Mouse (Mus musculus) ovary, postnatal 14 days (tissue): Measurements from ENCODE around the gene Pgm5.

Source experiments
- DNase-seq: peaks from one replicate; pipeline ENCODE4 v3.0.0; 2022; ENCODE audit warnings: low spot score

Pgm5 gene

DNA sequence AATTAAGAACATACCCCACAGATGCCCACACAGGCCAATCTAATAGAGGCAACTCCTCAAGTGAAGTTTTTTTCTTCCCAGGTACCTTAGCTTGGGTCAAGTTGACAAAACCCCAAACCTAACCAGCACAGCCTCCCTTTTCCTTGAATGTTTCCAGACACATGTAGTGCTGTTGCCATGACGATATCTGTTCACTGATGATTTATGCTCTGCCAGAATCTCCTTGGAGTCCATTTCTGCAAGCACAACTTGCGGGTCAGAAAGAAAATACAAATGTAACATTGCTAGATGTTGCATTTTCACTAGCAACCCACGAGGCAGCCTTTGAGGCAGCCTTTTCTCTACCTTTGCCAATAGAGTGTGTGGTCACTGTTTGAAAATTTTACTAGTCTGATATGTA is 194.1 kb downstream of the Pgm5 start:
- DNase-seq = no peak

DNA sequence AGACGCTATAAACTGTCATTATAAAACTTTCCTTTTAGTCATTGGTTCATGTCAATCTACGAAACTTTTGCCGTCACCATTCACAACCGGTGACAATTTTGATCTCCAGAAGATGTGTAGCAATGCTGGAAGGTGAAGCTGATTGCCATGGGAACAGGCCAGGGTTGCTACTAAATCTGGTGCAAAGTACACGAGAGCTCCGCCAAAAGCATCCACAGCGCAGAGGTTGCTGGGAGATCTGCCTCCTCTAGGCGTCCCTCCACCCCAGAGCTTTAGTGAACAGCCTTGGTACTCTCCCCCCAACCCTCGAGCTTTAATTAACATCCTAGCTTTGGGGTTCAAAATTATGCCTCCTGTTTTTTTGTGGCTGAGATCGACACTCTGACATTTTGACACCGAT is 195.9 kb downstream of the Pgm5 start:
- DNase-seq = no peak

DNA sequence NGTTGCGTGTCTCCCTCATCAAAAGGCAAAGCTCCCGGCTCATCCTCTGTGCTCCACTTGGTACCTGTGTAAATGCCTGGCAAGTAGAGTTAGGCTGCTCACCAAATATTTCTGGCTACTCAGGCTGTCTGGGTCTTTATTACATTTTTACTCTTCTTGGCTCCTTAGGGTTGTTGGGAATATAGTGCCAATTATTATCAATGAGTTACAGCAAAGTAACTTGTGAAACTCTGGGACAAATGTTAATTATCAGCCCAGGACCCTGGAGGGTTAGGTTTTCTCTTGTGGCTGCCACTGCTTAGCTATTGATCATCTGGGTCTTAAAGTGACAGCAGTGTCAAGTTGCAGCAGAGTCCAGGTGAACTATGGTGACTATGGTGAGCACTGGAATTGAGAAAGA is 199.3 kb downstream of the Pgm5 start:
- DNase-seq = no peak

GRCm38 (mm10) chr19:24656981-24657380 is 204.7 kb downstream of the Pgm5 start:
- DNase-seq = no peak

GRCm38 (mm10) chr19:24653230-24653799 is 208.3 kb downstream of the Pgm5 start:
- no peak for DNase-seq

DNA sequence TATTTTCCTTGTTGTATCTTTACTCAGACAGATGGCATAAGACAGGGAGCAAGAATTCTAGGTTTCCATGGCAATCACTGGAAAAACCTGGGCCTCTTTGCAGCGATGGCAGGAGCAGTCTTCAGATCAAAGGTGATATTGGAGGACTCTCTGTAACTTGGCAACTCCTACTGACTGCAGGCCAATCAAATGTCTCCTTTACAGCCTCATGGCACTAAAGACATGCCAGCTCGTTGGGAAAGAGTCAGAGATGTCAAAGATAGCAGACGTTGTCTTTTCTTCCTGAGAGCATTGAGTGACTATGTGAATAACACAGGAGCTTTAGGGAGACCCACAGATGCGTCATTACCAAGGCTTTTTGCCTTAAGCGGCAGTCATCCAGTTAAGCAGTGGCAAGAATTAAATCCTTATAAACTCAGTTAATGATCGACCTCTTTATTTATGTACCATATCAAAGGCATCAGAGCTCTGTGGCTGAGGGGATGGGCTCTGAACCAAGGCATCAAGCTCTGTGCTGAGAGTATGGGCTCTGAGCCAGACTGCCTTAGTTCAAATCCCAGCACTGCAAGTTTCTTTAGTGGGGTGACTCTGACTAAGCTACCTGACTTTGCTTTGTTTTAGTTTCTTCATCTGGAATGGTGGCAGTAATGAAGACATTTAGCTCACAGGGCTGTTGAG is 209.2 kb downstream of the Pgm5 start:
- no peak for DNase-seq

DNA sequence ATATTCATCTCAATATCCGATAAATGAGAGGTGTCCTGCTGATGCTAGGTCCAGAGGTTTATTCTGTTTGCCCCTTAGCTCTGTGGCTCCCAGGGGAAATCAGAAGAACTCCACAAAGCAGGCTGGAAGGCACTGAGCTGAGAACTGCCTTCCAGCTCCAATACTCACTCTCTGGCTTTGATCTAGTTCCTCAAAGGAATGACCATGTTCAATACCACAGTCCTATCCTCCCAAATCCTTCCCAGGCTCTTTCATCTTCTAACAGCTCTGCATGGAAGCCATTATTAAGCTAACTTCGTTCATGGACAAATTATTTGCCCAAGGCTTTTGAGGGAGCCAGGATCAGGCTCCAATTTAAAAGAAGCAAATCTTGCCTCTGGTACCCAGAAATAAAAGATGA is 210.1 kb downstream of the Pgm5 start:
- DNase-seq = no peak

- DNase-seq = no peak
These were observed 211.2 kb downstream of the Pgm5 start for GRCm38 (mm10) chr19:24650428-24650827.

- no peak for DNase-seq
These were observed 213.6 kb downstream of the Pgm5 start for GRCm38 (mm10) chr19:24648016-24648415.

- DNase-seq = no peak
These were observed 215.4 kb downstream of the Pgm5 start for GRCm38 (mm10) chr19:24646162-24646829.

- DNase-seq = no peak
These were observed 216.7 kb downstream of the Pgm5 start for GRCm38 (mm10) chr19:24644971-24645370.

- no peak for DNase-seq
These were observed 220.7 kb downstream of the Pgm5 start for GRCm38 (mm10) chr19:24640982-24641381.

DNA sequence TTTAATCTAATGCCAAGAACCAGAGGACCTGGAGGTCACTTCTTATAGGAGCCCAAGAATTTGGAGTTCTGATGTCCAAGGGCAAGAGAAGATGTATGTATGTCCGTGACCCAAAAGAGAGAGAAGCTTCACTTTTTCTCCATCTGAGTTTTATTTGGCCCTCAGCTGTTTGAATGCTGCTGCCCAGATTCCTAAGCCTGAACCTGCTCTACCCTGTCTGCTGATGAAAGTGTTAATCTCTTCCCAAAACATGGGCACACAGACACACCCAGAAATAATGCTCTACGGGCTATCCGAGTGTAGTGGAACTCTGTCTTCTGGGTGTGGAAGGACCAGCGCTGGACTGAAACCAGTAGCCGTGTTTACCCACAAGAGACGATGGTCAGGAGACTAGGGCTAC is 223.7 kb downstream of the Pgm5 start:
- no peak for DNase-seq

DNA sequence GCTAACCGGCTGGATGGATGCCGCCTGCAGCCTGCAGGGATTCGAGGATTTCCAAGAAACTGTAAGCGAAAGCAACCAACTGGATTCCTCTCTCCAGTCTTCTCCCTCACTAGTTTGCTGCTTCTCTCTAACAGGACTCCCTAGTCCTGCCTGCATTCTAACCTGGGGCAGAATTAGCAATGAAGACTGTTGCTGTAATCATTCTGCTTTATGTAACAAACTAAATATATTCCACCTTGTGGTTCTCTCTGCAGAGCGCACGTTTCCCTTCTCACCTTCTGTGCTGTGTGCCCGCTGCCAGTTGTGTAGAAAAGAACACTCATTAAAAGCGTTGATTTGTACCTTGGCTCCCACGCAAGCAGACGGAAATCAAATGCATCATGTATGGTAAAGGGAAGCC is 225.0 kb downstream of the Pgm5 start:
- DNase-seq = no peak

DNA sequence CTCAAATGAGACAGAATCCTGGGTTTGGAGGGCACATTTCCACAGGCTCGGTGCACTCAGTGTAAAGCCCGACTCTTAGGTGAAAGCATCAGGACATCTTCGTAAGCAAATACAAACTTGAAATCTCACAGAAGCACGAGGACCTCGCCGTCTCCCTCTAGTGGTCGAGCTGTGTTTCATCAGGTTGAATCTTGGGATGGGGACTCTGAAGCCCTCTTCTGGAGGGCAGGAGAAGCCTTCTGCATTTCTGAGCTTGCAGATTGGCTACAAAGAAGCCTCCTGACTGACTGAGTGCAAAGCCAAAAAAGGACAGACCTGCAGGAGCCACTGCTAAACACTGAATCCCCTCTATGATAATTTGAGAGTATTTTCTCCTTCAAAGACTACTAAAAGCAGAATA is 227.1 kb downstream of the Pgm5 start:
- peak; percentile 66 for DNase-seq
